Mouse (Mus musculus) forebrain, embryonic 12.5 days (tissue): ENCODE results near the gene Slc30a10. TPM values are rescaled to one million over a fixed set of nuclear protein-coding genes. Genes with fewer than 3 reads are reported as not detected.

Experiments used
- ATAC-seq: fragments of 200-750 bp; cut with Nextera tagmentation; 2 replicates; pipeline ENCODE4 v1.8.0; 2017; ENCODE audit warnings: moderate TSS enrichment; ENCODE audit not compliant: low FRiP score
- H3K27ac ChIP-seq: fragments of 300-500 bp; sonication (generic); 2 replicates; pipeline ENCODE4 v1.5.1; 2016; ENCODE audit warnings: mild to moderate bottlenecking
- H3K27me3 ChIP-seq: fragments of 300-500 bp; sonication (generic); 2 replicates; pipeline ENCODE4 v1.6.1; 2016; ENCODE audit warnings: mild to moderate bottlenecking
- H3K36me3 ChIP-seq: fragments of 300-500 bp; sonication (generic); replicated peaks from 2 replicates; pipeline ENCODE4 v1.6.1; 2016; ENCODE audit warnings: mild to moderate bottlenecking
- H3K4me1 ChIP-seq: fragments of 300-500 bp; sonication (generic); 2 replicates; pipeline ENCODE4 v1.6.1; 2016
- H3K4me2 ChIP-seq: fragments of 300-500 bp; sonication (generic); 2 replicates; pipeline ENCODE4 v1.6.1; 2016; ENCODE audit warnings: mild to moderate bottlenecking, moderate library complexity
- H3K4me3 ChIP-seq: fragments of 300-500 bp; sonication (generic); replicated peaks from 2 replicates; pipeline ENCODE4 v1.5.1; 2016; ENCODE audit warnings: mild to moderate bottlenecking
- H3K9ac ChIP-seq: fragments of 300-500 bp; sonication (generic); 2 replicates; pipeline ENCODE4 v1.6.1; 2016; ENCODE audit warnings: mild to moderate bottlenecking
- H3K9me3 ChIP-seq: fragments of 300-500 bp; sonication (generic); 2 replicates; pipeline ENCODE4 v1.6.1; 2016
- WGBS: fragments of 180-500 bp; shearing (Covaris S2); methylation state at CpG from one replicate; pipeline ENCODE4 v1.1.7; 2016; 5-methylcytosine and 5-hydroxymethylcytosine counted together
- polyA plus RNA-seq: library from polyadenylated mRNA; unstranded; fragments of >200 nt; fragmentation: Nextera tagmentation; extraction: Ambion mirVana; gene quantifications from 2 replicates; pipeline ENCODE4 v1.2.1, GENCODE M21; 2016

Slc30a10 gene
- polyA plus RNA-seq, 1 experiment from 2014 or later: 4.4 TPM

GRCm38 (mm10) chr1:185496791-185497460 is 42.3 kb downstream of the Slc30a10 start:
- H3K9ac ChIP-seq: no peak overlapping the region
- no peak for ATAC-seq
- no peak overlapping the region for H3K4me3 ChIP-seq
- no peak overlapping the region for H3K4me2 ChIP-seq
- WGBS: 69% methylated on average over 14 of the region's 14 CpGs
- H3K36me3 ChIP-seq: no peaks in the 10 kb centered on the region
- H3K4me1 ChIP-seq: peaks cover 13% of the 10 kb centered on the region
- H3K27ac ChIP-seq: no peak overlapping the region
- no peaks in the 10 kb centered on the region for H3K27me3 ChIP-seq
- H3K9me3 ChIP-seq: no peaks in the 10 kb centered on the region

- Histone ChIP-seq H3K27me3 (no peaks in the 10 kb centered on the region), H3K4me2 (no peak overlapping the region), H3K9ac (no peak overlapping the region), H3K9me3 (no peaks in the 10 kb centered on the region), H3K27ac (no peak overlapping the region), H3K4me3 (no peak overlapping the region), H3K4me1 (no peaks in the 10 kb centered on the region), H3K36me3 (no peaks in the 10 kb centered on the region)
- ATAC-seq: no peak
- 73% methylated on average over 7 of the region's 7 CpGs for WGBS
Observed at GRCm38 (mm10) chr1:185500602-185501001, 46.0 kb downstream of the Slc30a10 start.

- ATAC-seq: no peak
- H3K4me1 ChIP-seq: no peaks in the 10 kb centered on the region
- no peaks in the 10 kb centered on the region for H3K36me3 ChIP-seq
- H3K4me2 ChIP-seq: no peak overlapping the region
- no peak overlapping the region for H3K9ac ChIP-seq
- H3K27me3 ChIP-seq: no peaks in the 10 kb centered on the region
- H3K9me3 ChIP-seq: no peaks in the 10 kb centered on the region
- H3K4me3 ChIP-seq: no peak overlapping the region
- 32% methylated on average over 10 of the region's 10 CpGs for WGBS
- no peak overlapping the region for H3K27ac ChIP-seq
Observed at GRCm38 (mm10) chr1:185501801-185502340, 47.2 kb downstream of the Slc30a10 start.

- 64% methylated on average over 6 of the region's 6 CpGs for WGBS
- Histone ChIP-seq H3K9ac (no peak overlapping the region), H3K9me3 (no peaks in the 10 kb centered on the region), H3K36me3 (no peaks in the 10 kb centered on the region), H3K4me1 (no peaks in the 10 kb centered on the region), H3K27me3 (no peaks in the 10 kb centered on the region), H3K27ac (no peak overlapping the region), H3K4me3 (no peak overlapping the region), H3K4me2 (no peak overlapping the region)
- no peak for ATAC-seq
Observed at GRCm38 (mm10) chr1:185502550-185502949, 47.9 kb downstream of the Slc30a10 start.

GRCm38 (mm10) chr1:185509042-185509441 is 54.4 kb downstream of the Slc30a10 start:
- no peaks in the 10 kb centered on the region for H3K4me1 ChIP-seq
- WGBS: 78% methylated on average over 3 of the region's 3 CpGs
- ATAC-seq: no peak
- H3K4me2 ChIP-seq: no peak overlapping the region
- H3K27me3 ChIP-seq: no peaks in the 10 kb centered on the region
- H3K27ac ChIP-seq: no peak overlapping the region
- no peak overlapping the region for H3K4me3 ChIP-seq
- no peak overlapping the region for H3K9ac ChIP-seq
- no peaks in the 10 kb centered on the region for H3K9me3 ChIP-seq
- no peaks in the 10 kb centered on the region for H3K36me3 ChIP-seq

- whole genome bisulfite sequencing: 85% methylated on average over 5 of the region's 5 CpGs
- no peak for ATAC-seq
- Histone ChIP-seq H3K9me3 (no peaks in the 10 kb centered on the region), H3K4me2 (no peak overlapping the region), H3K4me1 (no peaks in the 10 kb centered on the region), H3K9ac (no peak overlapping the region), H3K27ac (no peak overlapping the region), H3K27me3 (no peaks in the 10 kb centered on the region), H3K4me3 (no peak overlapping the region), H3K36me3 (no peaks in the 10 kb centered on the region)
Observed at GRCm38 (mm10) chr1:185511306-185511705, 56.7 kb downstream of the Slc30a10 start.

- Histone ChIP-seq H3K4me3 (no peak overlapping the region), H3K27ac (no peak overlapping the region), H3K9ac (no peak overlapping the region), H3K9me3 (no peaks in the 10 kb centered on the region), H3K4me2 (no peak overlapping the region), H3K36me3 (no peaks in the 10 kb centered on the region), H3K4me1 (no peaks in the 10 kb centered on the region), H3K27me3 (no peaks in the 10 kb centered on the region)
- 0 out of 2 replicates have a peak, but pooled peaks have one; percentile 53 for ATAC-seq
- WGBS: 66% methylated on average over 14 of the region's 14 CpGs
Observed at GRCm38 (mm10) chr1:185515526-185515979, 60.9 kb downstream of the Slc30a10 start.

GRCm38 (mm10) chr1:185516041-185516440 is 61.4 kb downstream of the Slc30a10 start:
- Histone ChIP-seq H3K27me3 (no peaks in the 10 kb centered on the region), H3K27ac (no peak overlapping the region), H3K4me3 (no peak overlapping the region), H3K36me3 (no peaks in the 10 kb centered on the region), H3K9me3 (no peaks in the 10 kb centered on the region), H3K9ac (no peak overlapping the region), H3K4me1 (no peaks in the 10 kb centered on the region), H3K4me2 (no peak overlapping the region)
- 62% methylated on average over 10 of the region's 10 CpGs for WGBS
- ATAC-seq: 0 out of 2 replicates have a peak, but pooled peaks have one; percentile 33

GRCm38 (mm10) chr1:185517566-185517965 is 62.9 kb downstream of the Slc30a10 start:
- H3K4me2 ChIP-seq: no peak overlapping the region
- H3K36me3 ChIP-seq: no peaks in the 10 kb centered on the region
- H3K9ac ChIP-seq: no peak overlapping the region
- H3K27me3 ChIP-seq: no peaks in the 10 kb centered on the region
- no peak for ATAC-seq
- H3K4me1 ChIP-seq: no peaks in the 10 kb centered on the region
- H3K9me3 ChIP-seq: no peaks in the 10 kb centered on the region
- H3K4me3 ChIP-seq: no peak overlapping the region
- 7% methylated on average over 3 of the region's 5 CpGs for WGBS
- no peak overlapping the region for H3K27ac ChIP-seq

Other genes starting within 250 kb of the Slc30a10 start
- gene Iars2, start 125.5 kb upstream of the Slc30a10 start, polyA plus RNA-seq: 26.3 and 28.9 TPM in 2 replicates
- gene Bpnt1, start 122.7 kb upstream of the Slc30a10 start, polyA plus RNA-seq: 30.4 and 33.2 TPM in 2 replicates
- 128 and 137 TPM in 2 replicates for gene Eprs, start 91.8 kb upstream of the Slc30a10 start, polyA plus RNA-seq